Mouse (Mus musculus): Measurements from ENCODE around the gene Fam163b. TPM values are rescaled to one million over a fixed set of nuclear protein-coding genes. Genes with fewer than 3 reads are reported as not detected.
A peak's percentile ranks its signal among the peaks of the same experiment; 100 is the strongest.

Gene Fam163b
- total RNA-seq (2021): 100 to 1,000 TPM; 104 to 113 TPM

GRCm38 (mm10) chr2:27141950-27142693, at the start of gene Fam163b:
TSS of gene Fam163b (minus strand) at chr2:27142491.
- DNase-seq (ENCODE audit: low spot score in 2 of 2): peak; percentile 63 to 70
- intact Hi-C loops (cut with DNase I): loop anchor here (5.0 kb wide), 1 partner anchor 85 kb away; no protein-coding TSS in a partner anchor

DNA sequence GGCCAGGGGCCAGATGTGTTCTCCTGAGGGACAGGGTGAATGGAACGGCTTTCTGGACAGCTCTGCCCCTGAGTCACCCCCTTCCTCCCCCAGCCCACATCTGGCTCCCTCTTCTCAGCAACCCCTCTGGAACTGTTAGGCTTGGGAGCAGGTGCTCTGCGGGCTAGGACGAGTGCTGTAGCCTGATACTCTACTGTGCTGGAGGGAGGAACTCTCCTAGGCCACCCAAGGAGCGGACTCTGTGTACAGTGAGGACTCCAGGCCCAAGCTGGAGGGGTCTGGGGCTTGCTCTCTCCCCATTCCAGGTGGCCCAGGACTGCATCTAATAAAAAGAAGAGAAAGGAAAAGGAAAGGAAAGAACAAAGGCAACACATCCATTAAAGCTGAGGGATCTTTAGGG, 47.7 kb upstream of the Fam163b start:
- no peak for DNase-seq (ENCODE audit: low spot score in 2 of 2)
- intact Hi-C loops (cut with DNase I): no loop called here

DNA sequence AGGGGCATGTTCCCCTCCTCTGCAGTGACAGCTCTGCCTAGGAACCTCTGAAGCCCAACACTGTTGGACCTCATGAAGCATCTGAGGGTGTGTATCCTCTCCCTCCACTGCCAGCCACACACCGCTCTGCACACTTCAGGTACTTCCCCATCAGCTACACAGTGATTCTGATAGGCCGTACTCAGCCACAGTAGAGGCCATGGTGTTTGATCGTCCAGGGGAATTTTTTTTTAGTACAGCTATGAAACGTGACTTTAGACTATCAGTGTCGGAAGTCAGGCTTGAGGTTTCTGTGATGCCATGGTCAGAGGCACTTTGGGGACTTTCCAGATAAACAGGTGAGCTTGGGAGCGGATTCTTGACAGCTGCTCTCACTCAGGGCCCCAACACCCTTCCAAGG, 45.2 kb upstream of the Fam163b start:
- no peak for DNase-seq (ENCODE audit: low spot score in 2 of 2)
- intact Hi-C loops (cut with DNase I): no loop called here

DNA sequence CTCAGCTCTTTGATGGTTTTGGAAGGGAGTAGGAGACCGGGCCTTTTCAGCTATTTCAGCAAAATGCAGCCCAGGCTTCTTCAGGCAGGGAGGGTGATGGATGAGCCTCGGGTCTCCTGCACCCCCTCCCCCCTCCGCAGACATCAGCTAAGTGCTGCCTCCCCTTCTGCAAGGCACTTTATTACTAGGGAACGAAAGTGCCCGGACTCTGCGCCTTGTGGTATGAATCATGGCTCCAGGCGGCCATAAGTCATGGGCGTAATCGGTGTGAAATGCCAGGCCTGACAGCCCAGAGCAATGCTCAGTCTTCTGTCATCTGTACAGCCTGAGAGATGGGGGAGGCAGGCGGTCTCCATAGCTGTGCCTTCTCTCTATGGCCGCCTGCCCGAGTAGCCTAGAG, 41.4 kb upstream of the Fam163b start:
- intact Hi-C loops (cut with DNase I): no loop called here
- DNase-seq (ENCODE audit: low spot score in 2 of 2): no peak

GRCm38 (mm10) chr2:27181907-27182306, 39.6 kb upstream of the Fam163b start:
- intact Hi-C loops (cut with DNase I): no loop called here
- no peak for DNase-seq (ENCODE audit: low spot score in 2 of 2)

- peak; percentile 34 to 80 for DNase-seq (ENCODE audit: low spot score in 2 of 2)
- intact Hi-C loops (cut with DNase I): no loop called here
Observed at GRCm38 (mm10) chr2:27179101-27179500, 36.8 kb upstream of the Fam163b start.

- DNase-seq (ENCODE audit: low spot score in 2 of 2): peak; percentile 25 to 42
- intact Hi-C loops (cut with DNase I): no loop called here
Observed at GRCm38 (mm10) chr2:27175696-27176267, 33.5 kb upstream of the Fam163b start.

- intact Hi-C loops (cut with DNase I): no loop called here
- no peak for DNase-seq (ENCODE audit: low spot score in 2 of 2)
Observed at GRCm38 (mm10) chr2:27174242-27174641, 32.0 kb upstream of the Fam163b start.

- intact Hi-C loops (cut with DNase I): no loop called here
- peak; percentile 14 to 70 for DNase-seq (ENCODE audit: low spot score in 2 of 2)
Observed at GRCm38 (mm10) chr2:27166999-27167398, 24.7 kb upstream of the Fam163b start.

- peak in 1 of 2 experiments; percentile 30 for DNase-seq (ENCODE audit: low spot score in 2 of 2)
- intact Hi-C loops (cut with DNase I): no loop called here
Observed at GRCm38 (mm10) chr2:27166074-27166473, 23.8 kb upstream of the Fam163b start.

DNA sequence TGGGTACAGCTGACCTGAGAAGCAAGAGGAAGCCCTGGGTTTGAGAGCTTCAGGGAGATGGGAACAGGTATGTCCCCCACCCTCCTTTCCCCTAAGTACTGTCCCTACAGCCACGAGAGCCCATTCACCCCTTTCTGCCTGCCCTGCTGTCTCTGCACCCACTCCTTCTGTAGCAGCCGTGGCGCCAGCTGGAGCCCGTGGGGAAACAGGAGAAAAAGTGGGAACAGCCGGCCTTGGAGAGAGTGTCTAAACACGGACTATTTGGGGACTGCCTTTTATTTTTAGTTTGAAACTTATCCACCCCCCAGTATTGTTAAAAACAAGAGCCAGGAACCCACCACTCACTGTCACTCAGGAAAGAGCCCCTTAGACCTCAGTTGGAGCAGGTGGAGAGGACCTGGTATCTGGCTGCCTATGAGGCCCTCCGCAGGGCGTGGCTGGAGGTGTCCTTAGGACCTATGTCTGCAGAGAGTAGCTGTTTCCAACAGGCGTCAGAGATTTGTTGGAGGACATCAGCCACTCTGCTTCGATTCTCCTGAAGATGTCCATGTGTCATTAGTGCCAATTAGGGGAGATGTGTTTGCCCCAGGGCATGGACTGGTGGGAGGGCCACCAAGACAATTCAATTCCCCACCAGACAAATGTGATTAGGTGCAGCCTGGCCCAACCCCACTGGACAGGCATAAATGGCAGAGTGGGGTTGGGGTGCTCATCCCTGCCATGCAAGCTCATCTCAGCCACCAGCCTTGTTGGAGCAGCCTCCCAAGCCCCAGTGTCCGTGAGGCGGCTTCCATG, 22.7 kb upstream of the Fam163b start, which contains the start of gene Dbh:
Gene Dbh, plus strand, starts transcription at position 438 of the 795 bp plus-strand sequence.
- intact Hi-C loops (cut with DNase I): loop anchor here (1.0 to 2.0 kb wide), 3 partner anchors 20 to 68 kb away; no protein-coding TSS in a partner anchor

GRCm38 (mm10) chr2:27163851-27164250, 21.6 kb upstream of the Fam163b start:
- peak; percentile 56 to 83 for DNase-seq (ENCODE audit: low spot score in 2 of 2)
- intact Hi-C loops (cut with DNase I): loop anchor here (2.0 kb wide), 2 partner anchors 19 to 63 kb away; no protein-coding TSS in a partner anchor

More for the DNA sequence above, 22.7 kb upstream of the Fam163b start, which contains the start of gene Dbh:
- peak; percentile 67 to 91 for DNase-seq (ENCODE audit: low spot score in 2 of 2)

- no peak for DNase-seq (ENCODE audit: low spot score in 2 of 2)
- intact Hi-C loops (cut with DNase I): no loop called here
Observed at GRCm38 (mm10) chr2:27162656-27163055, 20.4 kb upstream of the Fam163b start.

DNA sequence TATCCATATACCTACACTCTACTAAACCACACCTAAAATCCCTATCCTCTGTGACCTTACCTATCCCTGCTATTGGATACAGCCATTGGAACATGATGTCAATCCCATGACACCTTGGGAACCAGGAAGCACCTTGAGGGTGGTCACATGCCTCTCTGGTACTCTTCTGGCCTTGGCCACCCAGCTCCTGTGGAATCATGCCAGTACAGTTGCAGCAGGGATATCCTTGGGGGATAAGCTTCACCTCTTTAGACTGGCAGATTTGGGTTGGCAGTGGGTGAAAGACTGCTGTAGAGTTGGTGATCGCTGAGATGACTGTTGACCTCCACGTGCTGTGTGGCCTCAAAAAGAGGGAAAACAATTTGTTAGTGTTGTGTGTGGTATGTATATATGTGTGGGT, 19.2 kb upstream of the Fam163b start:
- no peak for DNase-seq (ENCODE audit: low spot score in 2 of 2)
- intact Hi-C loops (cut with DNase I): no loop called here

DNA sequence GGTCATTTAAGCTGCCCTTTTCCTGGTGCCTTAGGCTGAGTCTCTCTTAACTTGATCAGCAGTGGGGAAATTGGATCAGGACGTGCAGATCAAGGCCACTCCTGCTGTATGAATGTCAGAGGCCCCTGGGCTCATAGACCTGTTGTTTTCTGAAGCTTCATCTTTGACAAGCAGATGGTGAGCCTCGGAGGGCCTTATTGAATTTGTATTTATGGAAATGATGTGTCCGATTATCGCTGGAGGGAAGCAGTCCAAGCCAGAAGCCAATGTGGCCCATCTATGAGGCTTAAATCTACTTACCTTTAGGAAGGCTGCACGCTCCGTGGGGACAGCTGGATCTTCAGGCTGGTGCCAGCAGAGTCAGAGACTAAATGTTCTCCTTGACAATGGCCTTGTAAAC, 14.3 kb upstream of the Fam163b start:
- DNase-seq (ENCODE audit: low spot score in 2 of 2): no peak
- intact Hi-C loops (cut with DNase I): no loop called here

DNA sequence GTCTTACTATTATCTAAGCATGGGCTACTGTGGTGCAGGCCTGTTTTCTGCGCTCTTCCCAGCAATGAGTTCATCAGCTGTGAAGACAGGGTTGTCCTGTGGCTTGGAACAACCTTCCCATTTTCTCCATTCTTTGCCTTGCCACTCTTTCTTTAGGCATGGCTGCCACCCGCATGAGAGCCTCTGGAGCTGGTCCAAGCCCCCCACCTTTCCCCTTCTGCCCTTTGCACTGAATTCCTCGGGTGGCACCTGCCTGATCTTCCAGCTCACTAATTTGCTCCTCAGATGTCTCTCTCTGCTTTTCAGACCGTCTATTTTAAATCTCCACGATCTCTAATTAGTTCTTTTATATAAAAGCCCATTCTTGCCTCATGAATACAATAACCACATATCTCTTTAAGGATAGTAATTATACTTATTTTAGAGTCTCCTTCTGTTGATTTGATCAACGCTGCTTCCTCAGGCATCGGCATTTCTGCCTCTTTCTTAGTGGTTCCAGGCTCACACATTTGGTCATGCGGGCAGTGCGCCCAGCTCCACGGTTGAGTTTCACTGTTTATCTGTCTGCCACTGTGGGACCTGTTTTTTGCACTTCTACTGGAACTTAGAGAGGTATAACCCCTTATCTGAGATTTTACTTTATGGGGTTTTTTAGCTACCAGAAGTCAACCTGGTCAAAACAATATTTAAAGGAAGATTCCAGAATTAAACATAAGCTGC, 12.3 kb upstream of the Fam163b start:
- intact Hi-C loops (cut with DNase I): no loop called here

DNA sequence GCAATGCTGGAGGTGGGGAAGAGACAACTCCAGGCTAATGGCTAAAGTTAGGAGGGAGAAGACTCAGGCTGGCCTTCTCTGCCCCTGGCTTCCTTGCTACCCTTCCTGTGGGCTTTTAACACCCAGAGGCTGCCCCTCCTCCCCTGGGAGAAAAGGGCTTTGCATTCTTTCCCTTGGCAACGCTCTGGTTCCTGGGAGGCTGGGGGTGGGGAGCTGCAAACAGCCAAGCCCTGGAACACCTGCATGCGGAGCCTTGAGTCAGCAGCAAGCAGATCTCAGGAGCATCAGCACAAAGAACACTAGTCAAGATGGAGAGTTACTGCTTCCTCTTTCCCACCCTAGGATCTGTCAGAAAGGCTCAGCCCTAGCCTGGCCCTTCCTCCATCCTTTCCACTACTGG, 7.2 kb upstream of the Fam163b start:
- DNase-seq (ENCODE audit: low spot score in 2 of 2): no peak

More for the DNA sequence above, 12.3 kb upstream of the Fam163b start:
- DNase-seq (ENCODE audit: low spot score in 2 of 2): no peak

GRCm38 (mm10) chr2:27146840-27147239, 4.5 kb upstream of the Fam163b start:
- DNase-seq (ENCODE audit: low spot score in 2 of 2): no peak
- intact Hi-C loops (cut with DNase I): no loop called here

More for the DNA sequence above, 7.2 kb upstream of the Fam163b start:
- intact Hi-C loops (cut with DNase I): no loop called here

GRCm38 (mm10) chr2:27144957-27145356, 2.7 kb upstream of the Fam163b start:
- intact Hi-C loops (cut with DNase I): loop anchor here (2.0 to 5.0 kb wide), 2 partner anchors 20 to 82 kb away; partner anchors contain the start of gene Dbh
- DNase-seq (ENCODE audit: low spot score in 2 of 2): peak in 1 of 2 experiments; percentile 84
